Mouse (Mus musculus): Measurements from ENCODE around the gene Dad1.

Dad1 gene

GRCm38 (mm10) chr14:54203776-54204175 is 50.1 kb downstream of the Dad1 start:
- no peak for DNase-seq

GRCm38 (mm10) chr14:54203207-54203606 is 50.7 kb downstream of the Dad1 start:
- DNase-seq: no peak

GRCm38 (mm10) chr14:54200363-54200762 is 53.5 kb downstream of the Dad1 start:
- no peak for DNase-seq

- no peak for DNase-seq
These were observed 54.2 kb downstream of the Dad1 start for GRCm38 (mm10) chr14:54199662-54200061.

- no peak for DNase-seq
These were observed 56.2 kb downstream of the Dad1 start for GRCm38 (mm10) chr14:54197740-54198139.

- DNase-seq: no peak
These were observed 58.0 kb downstream of the Dad1 start for GRCm38 (mm10) chr14:54195838-54196423.

GRCm38 (mm10) chr14:54193354-54194133 is 60.4 kb downstream of the Dad1 start:
- DNase-seq: no peak

DNA sequence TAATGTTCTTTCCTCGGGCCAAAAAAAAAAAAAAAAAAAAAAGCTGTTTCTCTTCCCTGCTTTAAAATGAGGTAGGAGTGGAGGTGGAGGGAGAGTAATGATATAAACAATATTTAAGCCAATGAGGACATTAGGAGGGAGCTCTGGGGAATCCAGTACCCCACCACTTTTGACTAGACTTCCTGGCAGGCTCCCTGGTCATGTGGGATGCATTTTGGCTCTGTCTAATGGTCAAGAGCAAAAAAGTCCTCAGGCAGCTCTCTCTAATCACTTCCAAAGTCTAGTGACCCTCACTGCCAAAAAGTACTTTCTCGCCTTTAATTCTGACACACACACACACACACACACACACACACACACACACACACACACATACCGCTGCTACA is 61.4 kb downstream of the Dad1 start:
- DNase-seq: no peak

DNA sequence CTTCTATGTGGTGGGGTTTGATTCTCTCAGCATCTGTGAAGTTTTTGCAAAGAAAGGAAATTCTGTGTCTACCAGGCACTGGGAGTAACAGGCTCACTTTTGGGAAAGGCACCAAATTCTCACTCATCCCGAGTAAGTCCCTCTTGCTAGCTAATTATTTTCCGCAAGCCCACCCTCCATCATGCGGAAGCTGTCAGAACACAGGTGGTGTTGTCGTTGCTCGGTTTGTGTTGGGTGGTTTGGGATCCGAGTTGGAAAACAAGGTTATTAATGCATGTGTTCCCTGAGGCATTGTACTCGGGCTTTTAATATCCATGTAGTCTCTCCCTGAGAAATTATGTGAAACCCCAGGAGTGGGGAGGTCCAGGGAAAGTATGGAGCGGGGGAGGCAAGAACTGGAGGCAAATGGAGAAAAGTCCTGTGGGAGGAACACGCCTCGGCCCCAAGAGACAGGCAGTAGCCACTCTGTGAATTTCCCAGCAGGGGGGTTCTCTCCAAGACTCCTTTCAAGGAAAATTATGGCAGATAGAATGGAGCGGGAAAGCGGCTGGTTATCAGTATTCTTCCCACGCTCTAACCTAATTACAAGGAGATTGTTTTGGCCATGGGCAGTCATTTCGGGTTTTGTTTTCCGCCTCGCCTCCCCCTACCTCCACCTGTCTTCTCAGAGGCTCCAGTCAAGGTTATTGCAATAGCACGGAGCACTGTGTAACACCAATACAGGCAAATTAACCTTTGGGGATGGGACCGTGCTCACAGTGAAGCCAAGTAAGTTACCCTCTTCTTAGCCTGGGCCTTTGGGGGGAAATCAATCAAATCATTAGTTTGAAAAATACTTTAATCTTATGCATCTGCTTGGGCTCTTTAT is 62.1 kb downstream of the Dad1 start:
- no peak for DNase-seq

DNA sequence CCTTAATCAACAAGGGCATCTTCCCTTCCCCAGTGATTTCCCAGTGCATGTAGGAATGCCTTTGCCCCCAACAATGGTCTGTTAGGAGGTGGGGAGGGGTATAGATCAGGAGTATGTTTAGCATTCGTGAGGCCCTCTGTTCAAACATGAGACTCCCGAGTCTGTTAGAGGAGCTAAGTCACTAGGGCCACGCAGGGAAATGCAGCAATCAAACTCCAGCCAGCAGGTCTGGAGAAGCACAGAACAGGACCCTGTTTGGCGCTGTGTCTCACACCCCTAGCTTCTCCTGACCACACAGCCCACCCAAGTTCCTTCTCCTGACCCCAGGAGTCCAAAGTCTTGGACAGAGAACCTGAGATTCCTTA is 62.9 kb downstream of the Dad1 start:
- DNase-seq: no peak

DNA sequence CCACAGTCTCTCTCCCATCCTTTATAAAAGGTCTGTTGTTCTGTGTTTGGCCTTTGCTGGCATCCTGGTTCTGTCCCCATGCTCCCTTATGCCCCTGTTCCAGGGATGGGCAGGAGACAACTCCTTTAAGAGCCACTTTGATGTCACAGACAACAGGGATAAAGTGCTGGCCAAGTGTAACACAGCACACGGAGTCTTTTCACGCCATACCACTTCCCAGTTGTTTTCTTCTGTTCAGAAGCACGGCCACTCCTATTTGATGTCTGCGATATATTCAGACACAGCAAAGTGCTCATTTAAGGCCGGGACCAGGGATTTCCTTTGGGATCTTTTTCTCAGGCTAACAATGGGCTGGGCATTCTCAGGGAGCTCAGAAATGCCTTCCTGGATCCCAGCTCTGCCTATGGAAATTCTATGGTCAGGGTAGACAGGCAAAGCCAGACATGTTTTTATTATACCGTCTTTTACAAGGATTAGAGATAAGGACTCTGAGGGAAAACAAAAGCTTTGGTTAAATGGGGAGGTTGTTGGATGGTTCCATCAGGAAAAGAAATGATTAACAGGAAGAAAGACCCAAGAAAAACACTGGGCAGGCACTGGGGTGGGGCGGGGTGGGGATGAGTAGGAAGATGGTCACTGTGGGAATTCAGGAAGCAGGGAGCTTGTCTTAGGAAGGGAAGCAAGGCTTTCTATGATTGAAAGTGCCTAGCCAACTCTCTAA is 63.4 kb downstream of the Dad1 start:
- DNase-seq: no peak

DNA sequence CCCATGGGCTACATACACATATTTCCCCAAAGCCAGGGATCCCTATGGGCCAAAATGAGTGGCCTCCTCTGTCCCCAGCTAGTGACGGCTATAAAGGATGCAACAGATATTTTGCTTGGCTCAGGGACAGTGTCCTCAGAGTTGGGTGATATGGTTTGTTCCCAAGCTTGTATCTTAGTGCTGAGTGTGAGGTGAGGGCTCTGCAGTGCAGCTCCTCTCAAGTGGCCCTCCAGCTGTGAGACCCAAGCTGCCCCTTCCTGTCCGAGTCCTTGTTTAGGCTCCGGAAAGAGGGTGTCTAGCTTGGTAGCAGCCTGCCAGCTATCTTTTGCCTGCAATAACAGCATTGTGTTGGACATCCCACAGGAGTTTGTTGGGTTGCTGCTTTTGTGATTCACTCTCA is 64.6 kb downstream of the Dad1 start:
- DNase-seq: no peak

DNA sequence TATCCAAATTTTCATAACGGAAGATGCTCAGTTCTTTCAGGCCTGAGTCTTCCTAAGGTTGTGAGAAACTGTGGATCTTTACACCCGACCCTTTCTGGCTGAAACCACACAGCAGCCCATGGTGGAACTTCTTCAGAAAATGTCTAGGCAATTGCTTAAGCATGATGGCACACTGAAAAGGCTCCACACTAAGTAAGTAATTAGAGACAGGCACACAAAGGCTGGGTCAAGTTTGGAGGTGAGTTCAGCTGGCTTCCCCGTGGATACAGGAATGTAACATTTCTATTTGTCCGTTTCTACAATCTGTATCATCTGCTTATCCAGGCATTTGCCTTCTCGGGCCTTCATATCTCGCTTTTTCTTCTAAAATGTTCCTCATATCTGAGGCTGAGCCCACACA is 66.7 kb downstream of the Dad1 start:
- DNase-seq: no peak
